Mouse (Mus musculus) thymus, postnatal 4 days (tissue): Measurements from ENCODE around the gene Rgs5.

ENCODE experiments used
- DNase-seq: peaks from one replicate; pipeline ENCODE4 v3.0.0; 2021

Gene Rgs5

GRCm38 (mm10) chr1:169730599-169731100 is 75.3 kb downstream of the Rgs5 start:
- no peak for DNase-seq

GRCm38 (mm10) chr1:169736139-169736538 is 80.8 kb downstream of the Rgs5 start:
- DNase-seq, result no peak

- DNase-seq, result no peak
Observed at GRCm38 (mm10) chr1:169737231-169737630, 81.9 kb downstream of the Rgs5 start.

GRCm38 (mm10) chr1:169741147-169741546 is 85.8 kb downstream of the Rgs5 start:
- no peak for DNase-seq
